Mouse (Mus musculus) heart, embryonic 14.5 days (tissue): Measurements from ENCODE around the gene Ppp1r3c. TPM values are rescaled to one million over a fixed set of nuclear protein-coding genes. Genes with fewer than 3 reads are reported as not detected.

Experiments
- ATAC-seq: fragments of 200-750 bp; cut with Nextera tagmentation; 2 replicates; pipeline ENCODE4 v1.8.0; 2017; ENCODE audit warnings: low read depth, moderate TSS enrichment; ENCODE audit not compliant: insufficient number of reproducible peaks, insufficient read depth, low FRiP score
- H3K27ac ChIP-seq, 2 experiments: fragments of 200-500 bp in 1 of 2; fragments of 300-500 bp in 1 of 2; sonication (generic) in 1 of 2; replicated peaks in 1 of 2; 2 replicates each; pipeline ENCODE4 v1.5.1; 2012 to 2014; ENCODE audit warnings: low read depth in 2 of 2, low read length in 2 of 2, control low read depth in 1 of 2, mild to moderate bottlenecking in 1 of 2, mixed read lengths in 1 of 2; ENCODE audit not compliant: control insufficient read depth in 1 of 2, insufficient read depth in 1 of 2
- H3K27me3 ChIP-seq: fragments of 300-500 bp; sonication (generic); 2 replicates; pipeline ENCODE4 v1.6.1; 2014; ENCODE audit warnings: mild to moderate bottlenecking, low read length, control low read depth; ENCODE audit not compliant: control insufficient read depth, insufficient read depth
- H3K36me3 ChIP-seq: fragments of 300-500 bp; sonication (generic); 2 replicates; pipeline ENCODE4 v1.6.1; 2014; ENCODE audit warnings: mild to moderate bottlenecking, control low read depth, low read length, mixed read lengths; ENCODE audit not compliant: control insufficient read depth, insufficient read depth
- H3K4me1 ChIP-seq, 2 experiments: fragments of 200-500 bp in 1 of 2; fragments of 300-500 bp in 1 of 2; sonication (generic) in 1 of 2; 2 replicates each; pipeline ENCODE4 v1.6.1; 2012 to 2014; ENCODE audit warnings: low read length in 2 of 2, control low read depth in 1 of 2, mixed read lengths in 1 of 2; ENCODE audit not compliant: control insufficient read depth in 2 of 2, insufficient read depth in 2 of 2
- H3K4me2 ChIP-seq: fragments of 300-500 bp; sonication (generic); 2 replicates; pipeline ENCODE4 v1.6.1; 2014; ENCODE audit warnings: mild to moderate bottlenecking, low read length
- H3K4me3 ChIP-seq, 2 experiments: fragments of 200-500 bp in 1 of 2; fragments of 300-500 bp in 1 of 2; sonication (generic) in 1 of 2; 2 replicates each; pipeline ENCODE4 v1.5.1; 2012 to 2014; ENCODE audit warnings: low read length in 2 of 2, mild to moderate bottlenecking in 2 of 2, control low read depth in 1 of 2, low read depth in 1 of 2, moderate library complexity in 1 of 2; ENCODE audit not compliant: control insufficient read depth in 1 of 2, insufficient read depth in 1 of 2
- H3K9ac ChIP-seq: fragments of 300-500 bp; sonication (generic); 2 replicates; pipeline ENCODE4 v1.6.1; 2014; ENCODE audit warnings: mild to moderate bottlenecking, low read length
- H3K9me3 ChIP-seq: fragments of 300-500 bp; sonication (generic); 2 replicates; pipeline ENCODE4 v1.6.1; 2016; ENCODE audit warnings: low read length, control low read depth; ENCODE audit not compliant: control insufficient read depth
- WGBS: fragments of 180-500 bp; shearing (Covaris S2); extraction: QIAGEN DNeasy Blood & Tissue Kit; methylation state at CpG from one replicate; pipeline ENCODE4 v1.1.7; 2014; 5-methylcytosine and 5-hydroxymethylcytosine counted together
- polyA plus RNA-seq: library from polyadenylated mRNA; unstranded; fragments of >200 nt; fragmentation: Nextera tagmentation; extraction: Ambion mirVana; gene quantifications from 2 replicates; pipeline ENCODE4 v1.2.1, GENCODE M21; 2014

Ppp1r3c gene
- polyA plus RNA-seq, 1 experiment from 2014 or later: 113 TPM

GRCm38 (mm10) chr19:36682560-36682959 lies 53.9 kb downstream of the Ppp1r3c start:
- WGBS: 15% methylated on average over 2 of the region's 2 CpGs
- H3K27ac ChIP-seq: peak overlapping the region; percentile 96 to 97
- no peaks in the 10 kb centered on the region for H3K27me3 ChIP-seq
- peak overlapping the region; percentile 67 for H3K9ac ChIP-seq
- ATAC-seq: peak; percentile 85
- no peaks in the 10 kb centered on the region for H3K36me3 ChIP-seq
- no peak overlapping the region for H3K4me3 ChIP-seq
- H3K9me3 ChIP-seq: no peaks in the 10 kb centered on the region
- H3K4me1 ChIP-seq: peaks cover 39 to 72% of the 10 kb centered on the region in 2 experiments
- peak overlapping the region; percentile 39 for H3K4me2 ChIP-seq

Other genes starting within 250 kb of the Ppp1r3c start
- 6.8 and 8.9 TPM in 2 replicates for gene Hectd2, start 182.0 kb downstream of the Ppp1r3c start, polyA plus RNA-seq
- gene Tnks2, start 97.6 kb upstream of the Ppp1r3c start, polyA plus RNA-seq: 67.1 and 71.7 TPM in 2 replicates
- 3.0 and 3.8 TPM in 2 replicates for gene Fgfbp3, start 183.0 kb upstream of the Ppp1r3c start, polyA plus RNA-seq
- 11.0 and 11.3 TPM in 2 replicates for gene Btaf1, start 189.4 kb upstream of the Ppp1r3c start, polyA plus RNA-seq